Mouse (Mus musculus) liver, embryonic 14.5 days (tissue): Measurements from ENCODE around the gene Unc5a.

Source experiments
- CTCF ChIP-seq: IDR thresholded peaks from 2 replicates; pipeline ENCODE4 v1.5.1; 2016; ENCODE audit warnings: antibody characterized with exemption, low read depth, control low read depth
- EP300 ChIP-seq: IDR thresholded peaks from 2 replicates; pipeline ENCODE4 v1.6.1; 2016; ENCODE audit warnings: antibody characterized with exemption, low read depth

DNA sequence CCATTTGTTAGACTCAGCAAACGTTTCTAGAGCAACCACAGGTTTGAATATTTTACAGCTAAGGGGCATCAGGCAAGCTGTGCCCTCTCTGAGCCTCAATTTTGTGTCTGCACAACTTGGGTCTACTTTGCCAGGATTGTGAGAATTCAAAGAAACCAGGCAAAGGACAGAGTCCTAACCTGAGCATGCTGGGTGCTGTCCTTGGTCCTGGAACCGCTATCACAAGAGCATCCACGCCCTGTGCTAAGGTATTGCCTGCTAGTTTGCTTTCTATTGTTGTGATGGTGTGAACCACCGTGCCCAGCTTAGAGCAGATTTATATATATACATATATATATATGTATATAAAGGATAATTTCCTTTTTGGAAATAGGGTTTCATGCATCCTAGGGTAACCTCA is 3.9 kb upstream of the Unc5a start:
- TF ChIP-seq CTCF (no peak), EP300 (no peak)
